Mouse (Mus musculus): ENCODE data around the gene Ly6g5b.

DNA sequence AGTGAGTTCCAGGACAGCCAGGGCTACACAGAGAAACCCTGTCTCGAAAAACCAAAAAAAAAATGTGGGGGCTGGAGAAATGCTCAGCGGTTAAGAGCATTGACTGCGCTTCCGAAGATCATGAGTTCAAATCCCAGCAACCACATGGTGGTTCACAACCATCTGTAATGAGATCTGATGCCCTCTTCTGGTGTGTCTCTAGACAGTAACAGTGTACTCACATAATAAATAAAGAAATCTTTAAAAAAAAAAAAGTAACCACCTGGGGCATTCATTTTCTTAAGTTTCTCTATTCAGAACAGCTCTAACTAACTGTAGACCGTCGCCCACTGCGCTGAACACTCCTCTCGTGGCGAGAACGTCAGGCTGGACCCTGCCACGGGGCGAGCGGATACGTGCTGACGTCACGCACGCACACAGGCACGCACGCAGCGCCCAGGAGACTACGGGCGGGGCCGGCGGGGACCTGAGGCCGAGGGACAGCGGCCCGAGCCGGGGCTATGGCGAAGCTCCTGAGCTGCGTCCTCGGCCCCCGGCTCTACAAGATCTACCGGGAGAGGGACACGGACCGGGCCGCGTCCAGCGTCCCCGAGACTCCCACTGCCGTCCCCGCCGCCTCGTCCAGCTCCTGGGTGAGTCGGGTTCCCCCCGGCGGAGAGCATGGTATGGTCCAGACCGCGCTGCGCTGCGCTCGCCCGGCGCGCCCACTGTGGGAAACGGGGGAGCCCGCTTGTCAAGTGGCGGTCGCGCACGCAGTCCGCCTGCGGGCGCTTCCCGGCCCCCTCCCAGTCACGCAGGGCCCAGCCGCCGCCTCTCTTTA is 26.2 kb downstream of the Ly6g5b start, which contains the start of gene Abhd16a:
- peak; percentile 2; the same call in 1 of the 2 replicates for TF ChIP-seq CTCF (IDR thresholded peaks at IDR 0.05; ENCODE audit: low read depth, low read length)
- peak; percentile 75 for TF ChIP-seq POLR2A (IDR thresholded peaks at IDR 0.05; ENCODE audit: extremely low read depth, insufficient read depth, low read length)

Measured in liver, adult 2 months (tissue).